Mouse (Mus musculus) kidney, adult 11 months (tissue): ENCODE measurements around the gene Trat1.

Experiments used
- DNase-seq: peaks from one replicate; pipeline ENCODE4 v3.0.0; 2022

Gene Trat1

GRCm38 (mm10) chr16:48716343-48716742 is 55.5 kb downstream of the Trat1 start:
- no peak for DNase-seq

DNA sequence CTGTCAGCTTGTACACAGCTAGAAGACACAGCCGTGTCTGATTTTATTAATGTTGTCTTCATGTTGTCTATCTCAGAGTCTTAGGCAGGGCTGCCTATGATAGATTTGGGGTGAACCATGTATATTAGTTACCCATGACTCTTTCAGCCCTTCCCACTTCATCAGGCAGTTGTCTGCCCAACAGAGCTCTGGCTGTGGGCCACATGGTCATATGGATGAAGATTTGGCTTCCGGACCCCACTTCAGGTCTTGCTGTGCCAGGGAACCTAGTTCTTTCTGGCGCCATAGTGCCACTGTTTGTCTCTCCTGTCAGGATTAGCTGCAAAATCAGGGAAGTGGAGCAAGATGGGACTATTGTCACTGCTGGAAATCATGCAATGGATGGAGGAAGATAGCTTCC is 69.9 kb downstream of the Trat1 start:
- no peak for DNase-seq
